Mouse (Mus musculus) cerebellum, postnatal 4 days (tissue): ENCODE results near the gene Gm10719.
A peak's percentile ranks its signal among the peaks of the same experiment; 100 is the strongest.
"Not testable (repeated sequence)": the region's sequence is repeated elsewhere in the genome, so short reads cannot be mapped to it uniquely, and the experiment has no call there.

Source experiments
- DNase-seq, 2 experiments: peaks; one replicate each; pipeline ENCODE4 v3.0.0; 2022; ENCODE audit warnings: low spot score in 2 of 2, mixed read lengths in 1 of 2

Gm10719 gene

DNA sequence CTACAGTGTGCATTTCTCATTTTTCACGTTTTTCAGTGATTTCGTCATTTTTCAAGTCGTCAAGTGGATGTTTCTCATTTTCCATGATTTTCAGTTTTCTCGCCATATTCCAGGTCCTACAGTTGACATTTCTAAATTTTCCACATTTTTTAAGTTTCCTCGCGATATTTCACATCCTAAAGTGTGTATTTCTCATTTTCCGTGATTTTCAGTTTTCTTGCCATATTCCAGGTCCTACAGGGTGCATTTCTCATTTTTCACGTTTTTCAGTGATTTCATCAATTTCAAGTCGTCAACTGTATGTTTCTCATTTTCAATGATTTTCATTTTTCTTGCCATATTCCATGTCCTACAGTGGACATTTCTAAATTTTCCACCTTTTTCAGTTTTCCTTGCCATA lies at the start of gene Gm10719:
Gene Gm10719, plus strand, starts transcription at position 301 of the 400 bp plus-strand sequence.
- DNase-seq, result not testable (repeated sequence)

GRCm38 (mm10) chr9:3000445-3000972 lies 16.7 kb upstream of the Gm10719 start, which contains the start of gene Gm10722:
Gene Gm10722 (plus strand): TSS chr9:3000922.
- DNase-seq, result peak; percentile 19 to 20

GRCm38 (mm10) chr9:3001006-3001405 lies 16.2 kb upstream of the Gm10719 start:
- peak in 1 of 2 experiments; percentile 15 for DNase-seq

DNA sequence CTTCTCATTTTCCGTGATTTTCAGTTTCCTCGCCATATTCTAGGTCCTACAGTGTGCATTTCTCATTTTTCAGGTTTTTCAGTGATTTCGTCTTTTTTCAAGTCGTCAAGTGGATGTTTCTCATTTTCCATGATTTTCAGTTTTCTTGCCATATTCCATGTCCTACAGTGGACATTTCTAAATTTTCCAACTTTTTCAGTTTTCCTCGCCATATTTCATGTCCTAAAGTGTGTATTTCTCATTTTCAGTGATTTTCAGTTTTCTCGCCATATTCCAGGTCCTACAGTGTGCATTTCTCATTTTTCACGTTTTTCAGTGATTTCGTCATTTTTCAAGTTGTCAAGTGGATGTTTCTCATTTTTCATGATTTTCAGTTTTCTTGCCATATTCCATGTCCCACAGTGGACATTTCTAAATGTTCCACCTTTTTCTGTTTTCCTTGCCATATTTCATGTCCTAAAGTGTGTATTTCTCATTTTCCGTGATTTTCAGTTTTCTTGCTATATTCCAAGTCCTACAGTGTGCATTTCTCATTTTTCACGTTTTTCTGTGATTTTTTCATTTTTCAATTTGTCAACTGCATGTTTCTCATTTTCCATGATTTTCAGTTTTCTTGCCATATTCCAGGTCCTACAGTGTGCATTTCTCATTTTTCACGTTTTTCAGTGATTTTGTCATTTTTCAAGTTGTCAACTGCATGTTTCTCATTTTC lies 15.1 kb upstream of the Gm10719 start:
- peak; percentile 100 for DNase-seq

DNA sequence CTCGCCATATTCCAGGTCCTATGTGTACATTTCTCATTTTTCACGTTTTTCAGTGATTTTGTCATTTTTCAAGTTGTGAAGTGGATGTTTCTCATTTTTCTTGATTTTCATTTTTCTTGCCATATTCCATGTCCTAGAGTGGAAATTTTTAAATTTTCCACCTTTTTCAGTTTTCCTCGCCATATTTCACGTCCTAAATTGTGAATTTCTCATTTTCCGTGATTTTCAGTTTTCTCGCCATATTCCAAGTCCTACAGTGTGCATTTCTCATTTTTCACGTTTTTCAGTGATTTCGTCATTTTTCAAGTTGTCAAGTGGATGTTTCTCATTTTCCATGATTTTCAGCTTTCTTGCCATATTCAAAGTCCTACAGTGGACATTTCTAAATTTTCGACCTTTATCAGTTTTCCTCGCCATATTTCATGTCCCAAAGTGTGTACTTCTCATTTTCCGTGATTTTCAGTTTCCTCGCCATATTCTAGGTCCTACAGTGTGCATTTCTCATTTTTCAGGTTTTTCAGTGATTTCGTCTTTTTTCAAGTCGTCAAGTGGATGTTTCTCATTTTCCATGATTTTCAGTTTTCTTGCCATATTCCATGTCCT lies 14.3 kb upstream of the Gm10719 start, which contains the start of gene Gm11168:
Gene Gm11168, plus strand, starts transcription at position 553 of the 603 bp plus-strand sequence.
- DNase-seq, result peak; percentile 46 to 56

- not testable (repeated sequence) for DNase-seq
Measured at GRCm38 (mm10) chr9:3006179-3006578, 11.0 kb upstream of the Gm10719 start.

DNA sequence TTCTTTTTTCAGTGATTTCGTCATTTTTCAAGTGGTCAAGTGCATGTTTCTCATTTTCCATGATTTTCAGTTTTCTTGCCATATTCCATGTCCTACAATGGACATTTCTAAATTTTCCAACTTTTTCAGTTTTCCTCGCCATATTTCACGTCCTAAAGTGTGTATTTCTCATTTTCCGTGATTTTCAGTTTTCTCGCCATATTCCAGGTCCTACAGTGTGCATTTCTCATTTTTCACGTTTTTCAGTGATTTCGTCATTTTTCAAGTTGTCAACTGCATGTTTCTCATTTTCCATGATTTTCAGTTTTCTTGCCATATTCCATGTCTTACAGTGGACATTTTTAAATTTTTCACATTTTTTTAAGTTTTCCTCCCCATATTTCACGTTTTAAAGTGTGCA lies 10.6 kb upstream of the Gm10719 start:
- not testable (repeated sequence) for DNase-seq

DNA sequence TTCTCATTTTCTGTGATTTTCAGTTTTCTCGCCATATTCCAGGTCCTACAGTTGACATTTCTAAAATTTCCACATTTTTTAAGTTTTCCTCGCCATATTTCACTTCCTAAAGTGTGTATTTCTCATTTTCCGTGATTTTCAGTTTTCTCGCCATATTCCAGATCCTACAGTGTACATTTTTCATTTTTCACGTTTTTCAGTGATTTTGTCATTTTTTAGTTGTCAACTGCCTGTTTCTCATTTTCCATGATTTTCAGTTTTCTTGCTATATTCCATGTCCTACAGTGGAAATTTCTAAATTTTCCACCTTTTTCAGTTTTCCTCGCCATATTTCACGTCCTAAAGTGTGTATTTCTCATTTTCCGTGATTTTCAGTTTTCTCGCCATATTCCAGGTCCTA lies 9.9 kb upstream of the Gm10719 start:
- not testable (repeated sequence) for DNase-seq

DNA sequence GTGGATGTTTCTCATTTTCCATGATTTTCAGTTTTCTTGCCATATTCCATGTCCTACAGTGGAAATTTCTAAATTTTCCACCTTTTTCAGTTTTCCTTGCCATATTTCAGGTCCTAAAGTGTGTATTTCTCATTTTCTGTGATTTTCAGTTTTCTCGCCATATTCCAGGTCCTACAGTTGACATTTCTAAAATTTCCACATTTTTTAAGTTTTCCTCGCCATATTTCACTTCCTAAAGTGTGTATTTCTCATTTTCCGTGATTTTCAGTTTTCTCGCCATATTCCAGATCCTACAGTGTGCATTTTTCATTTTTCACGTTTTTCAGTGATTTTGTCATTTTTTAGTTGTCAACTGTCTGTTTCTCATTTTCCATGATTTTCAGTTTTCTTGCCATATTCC lies 7.9 kb upstream of the Gm10719 start:
- DNase-seq, result not testable (repeated sequence)

GRCm38 (mm10) chr9:3012054-3012621 lies 5.1 kb upstream of the Gm10719 start:
- DNase-seq, result not testable (repeated sequence)

DNA sequence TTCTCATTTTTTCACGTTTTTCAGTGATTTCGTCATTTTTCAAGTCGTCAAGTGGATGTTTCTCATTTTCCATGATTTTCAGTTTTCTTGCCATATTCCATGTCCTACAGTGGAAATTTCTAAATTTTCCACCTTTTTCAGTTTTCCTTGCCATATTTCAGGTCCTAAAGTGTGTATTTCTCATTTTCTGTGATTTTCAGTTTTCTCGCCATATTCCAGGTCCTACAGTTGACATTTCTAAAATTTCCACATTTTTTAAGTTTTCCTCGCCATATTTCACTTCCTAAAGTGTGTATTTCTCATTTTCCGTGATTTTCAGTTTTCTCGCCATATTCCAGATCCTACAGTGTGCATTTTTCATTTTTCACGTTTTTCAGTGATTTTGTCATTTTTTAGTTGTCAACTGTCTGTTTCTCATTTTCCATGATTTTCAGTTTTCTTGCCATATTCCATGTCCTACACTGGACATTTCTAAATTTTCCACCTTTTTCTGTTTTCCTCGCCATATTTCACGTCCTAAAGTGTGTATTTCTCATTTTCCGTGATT lies 4.4 kb upstream of the Gm10719 start, which contains the start of gene Gm10721:
Gene Gm10721, plus strand, starts transcription at position 408 of the 547 bp plus-strand sequence.
- not testable (repeated sequence) for DNase-seq

DNA sequence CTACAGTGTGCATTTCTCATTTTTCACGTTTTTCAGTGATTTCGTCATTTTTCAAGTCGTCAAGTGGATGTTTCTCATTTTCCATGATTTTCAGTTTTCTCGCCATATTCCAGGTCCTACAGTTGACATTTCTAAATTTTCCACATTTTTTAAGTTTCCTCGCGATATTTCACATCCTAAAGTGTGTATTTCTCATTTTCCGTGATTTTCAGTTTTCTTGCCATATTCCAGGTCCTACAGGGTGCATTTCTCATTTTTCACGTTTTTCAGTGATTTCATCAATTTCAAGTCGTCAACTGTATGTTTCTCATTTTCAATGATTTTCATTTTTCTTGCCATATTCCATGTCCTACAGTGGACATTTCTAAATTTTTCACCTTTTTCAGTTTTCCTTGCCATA lies 1.9 kb upstream of the Gm10719 start, which contains the start of gene Gm10720:
Gene Gm10720, plus strand, starts transcription at position 301 of the 400 bp plus-strand sequence.
- not testable (repeated sequence) for DNase-seq

DNA sequence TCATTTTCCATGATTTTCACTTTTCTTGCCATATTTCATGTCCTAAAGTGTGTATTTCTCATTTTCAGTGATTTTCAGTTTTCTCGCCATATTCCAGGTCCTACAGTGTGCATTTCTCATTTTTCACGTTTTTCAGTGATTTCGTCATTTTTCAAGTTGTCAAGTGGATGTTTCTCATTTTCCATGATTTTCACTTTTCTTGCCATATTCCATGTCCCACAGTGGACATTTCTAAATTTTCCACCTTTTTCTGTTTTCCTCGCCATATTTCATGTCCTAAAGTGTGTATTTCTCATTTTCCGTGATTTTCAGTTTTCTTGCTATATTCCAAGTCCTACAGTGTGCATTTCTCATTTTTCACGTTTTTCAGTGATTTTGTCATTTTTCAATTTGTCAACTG lies 1.3 kb upstream of the Gm10719 start:
- peak; percentile 37 to 39 for DNase-seq

GRCm38 (mm10) chr9:3018944-3019343 lies 1.7 kb downstream of the Gm10719 start:
- peak; percentile 100 for DNase-seq

DNA sequence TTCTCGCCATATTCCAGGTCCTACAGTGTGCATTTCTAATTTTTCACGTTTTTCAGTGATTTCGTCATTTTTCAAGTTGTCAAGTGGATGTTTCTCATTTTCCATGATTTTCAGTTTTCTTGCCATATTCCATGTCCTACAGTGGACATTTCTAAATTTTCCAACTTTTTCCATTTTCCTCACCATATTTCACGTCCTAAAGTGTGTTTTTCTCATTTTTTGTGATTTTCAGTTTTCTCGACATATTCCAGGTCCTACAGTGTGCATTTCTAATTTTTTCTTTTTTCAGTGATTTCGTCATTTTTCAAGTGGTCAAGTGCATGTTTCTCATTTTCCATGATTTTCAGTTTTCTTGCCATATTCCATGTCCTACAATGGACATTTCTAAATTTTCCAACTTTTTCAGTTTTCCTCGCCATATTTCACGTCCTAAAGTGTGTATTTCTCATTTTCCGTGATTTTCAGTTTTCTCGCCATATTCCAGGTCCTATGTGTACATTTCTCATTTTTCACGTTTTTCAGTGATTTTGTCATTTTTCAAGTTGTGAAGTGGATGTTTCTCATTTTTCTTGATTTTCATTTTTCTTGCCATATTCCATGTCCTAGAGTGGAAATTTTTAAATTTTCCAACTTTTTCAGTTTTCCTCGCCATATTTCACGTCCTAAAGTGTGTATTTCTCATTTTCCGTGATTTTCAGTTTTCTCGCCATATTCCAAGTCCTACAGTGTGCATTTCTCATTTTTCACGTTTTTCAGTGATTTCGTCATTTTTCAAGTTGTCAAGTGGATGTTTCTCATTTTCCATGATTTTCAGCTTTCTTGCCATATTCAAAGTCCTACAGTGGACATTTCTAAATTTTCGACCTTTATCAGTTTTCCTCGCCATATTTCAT lies 2.9 kb downstream of the Gm10719 start:
- peak; percentile 96 to 100 for DNase-seq

GRCm38 (mm10) chr9:3022316-3023008 lies 5.3 kb downstream of the Gm10719 start:
- not testable (repeated sequence) for DNase-seq

DNA sequence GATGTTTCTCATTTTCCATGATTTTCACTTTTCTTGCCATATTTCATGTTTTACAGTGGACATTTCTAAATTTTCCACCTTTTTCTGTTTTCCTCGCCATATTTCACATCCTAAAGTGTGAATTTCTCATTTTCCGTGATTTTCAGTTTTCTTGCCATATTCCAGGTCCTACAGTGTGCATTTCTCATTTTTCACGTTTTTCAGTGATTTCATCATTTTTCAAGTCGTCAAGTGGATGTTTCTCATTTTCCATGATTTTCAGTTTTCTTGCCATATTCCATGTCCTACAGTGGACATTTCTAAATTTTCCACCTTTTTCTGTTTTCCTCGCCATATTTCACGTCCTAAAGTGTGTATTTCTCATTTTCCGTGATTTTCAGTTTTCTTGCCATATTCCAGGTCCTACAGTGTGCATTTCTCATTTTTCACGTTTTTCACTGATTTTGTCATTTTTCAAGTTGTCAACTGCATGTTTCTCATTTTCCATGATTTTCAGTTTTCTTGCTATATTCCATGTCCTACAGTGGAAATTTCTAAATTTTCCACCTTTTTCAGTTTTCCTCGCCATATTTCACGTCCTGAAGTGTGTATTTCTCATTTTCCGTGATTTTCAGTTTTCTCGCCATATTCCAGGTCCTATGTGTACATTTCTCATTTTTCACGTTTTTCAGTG lies 6.2 kb downstream of the Gm10719 start, which contains the start of gene Gm10718:
Gene Gm10718, plus strand, starts transcription at position 236 of the 673 bp plus-strand sequence.
- peak; percentile 41 to 57 for DNase-seq

DNA sequence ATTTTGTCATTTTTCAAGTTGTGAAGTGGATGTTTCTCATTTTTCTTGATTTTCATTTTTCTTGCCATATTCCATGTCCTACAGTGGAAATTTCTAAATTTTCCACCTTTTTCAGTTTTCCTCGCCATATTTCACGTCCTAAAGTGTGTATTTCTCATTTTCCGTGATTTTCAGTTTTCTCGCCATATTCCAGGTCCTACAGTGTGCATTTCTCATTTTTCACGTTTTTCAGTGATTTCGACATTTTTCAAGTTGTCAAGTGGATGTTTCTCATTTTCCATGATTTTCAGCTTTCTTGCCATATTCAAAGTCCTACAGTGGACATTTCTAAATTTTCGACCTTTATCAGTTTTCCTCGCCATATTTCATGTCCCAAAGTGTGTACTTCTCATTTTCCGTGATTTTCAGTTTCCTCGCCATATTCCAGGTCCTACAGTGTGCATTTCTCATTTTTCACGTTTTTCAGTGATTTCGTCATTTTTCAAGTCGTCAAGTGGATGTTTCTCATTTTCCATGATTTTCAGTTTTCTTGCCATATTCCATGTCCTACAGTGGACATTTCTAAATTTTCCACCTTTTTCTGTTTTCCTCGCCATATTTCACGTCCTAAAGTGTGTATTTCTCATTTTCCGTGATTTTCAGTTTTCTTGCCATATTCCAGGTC lies 6.9 kb downstream of the Gm10719 start:
- not testable (repeated sequence) for DNase-seq

- not testable (repeated sequence) for DNase-seq
Measured at GRCm38 (mm10) chr9:3024912-3025467, 7.8 kb downstream of the Gm10719 start, which contains the start of gene Gm10717. Gene Gm10717 (plus strand): TSS chr9:3025417.
